Mouse (Mus musculus) testis, postnatal 10 days (tissue): ENCODE measurements at regions not wholly inside any gene's neighbourhood (a gene's known extent, or its start where the extent isn't known, plus 50 kb on each side); places are given as distances from the start of the nearest gene placed in this dataset.
A peak's percentile ranks its signal among the peaks of the same experiment; 100 is the strongest.

Experiments used
- DNase-seq: peaks from one replicate; pipeline ENCODE4 v3.0.0; 2021; ENCODE audit warnings: low spot score

- no peak for DNase-seq
Observed at GRCm38 (mm10) chr5:118353689-118354088, 108.7 kb downstream of the 2410131K14Rik start.

GRCm38 (mm10) chr5:118354127-118354526 is 109.1 kb downstream of the 2410131K14Rik start:
- no peak for DNase-seq

- DNase-seq = no peak
Observed at GRCm38 (mm10) chr5:118354871-118355270, 109.8 kb downstream of the 2410131K14Rik start.

DNA sequence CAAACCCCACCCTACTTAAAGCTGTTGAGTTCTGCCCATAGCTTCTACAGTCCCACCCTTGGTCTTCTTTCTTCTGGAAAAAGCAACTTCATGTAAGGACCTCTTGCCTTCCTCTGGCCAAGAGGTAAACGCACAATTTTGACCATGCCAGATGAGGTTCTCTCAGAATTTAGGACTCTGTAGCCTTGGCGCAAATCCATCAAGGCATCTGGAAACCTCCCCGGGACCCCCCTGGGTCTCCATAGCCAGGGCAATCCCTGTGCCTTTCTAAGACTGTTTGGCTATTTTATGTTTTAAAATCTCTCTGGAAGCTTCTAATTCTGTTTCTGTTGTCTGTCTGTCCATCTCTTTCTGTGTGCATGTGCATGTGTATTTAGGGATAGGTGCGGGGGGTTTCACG is 110.3 kb downstream of the 2410131K14Rik start:
- DNase-seq = no peak

DNA sequence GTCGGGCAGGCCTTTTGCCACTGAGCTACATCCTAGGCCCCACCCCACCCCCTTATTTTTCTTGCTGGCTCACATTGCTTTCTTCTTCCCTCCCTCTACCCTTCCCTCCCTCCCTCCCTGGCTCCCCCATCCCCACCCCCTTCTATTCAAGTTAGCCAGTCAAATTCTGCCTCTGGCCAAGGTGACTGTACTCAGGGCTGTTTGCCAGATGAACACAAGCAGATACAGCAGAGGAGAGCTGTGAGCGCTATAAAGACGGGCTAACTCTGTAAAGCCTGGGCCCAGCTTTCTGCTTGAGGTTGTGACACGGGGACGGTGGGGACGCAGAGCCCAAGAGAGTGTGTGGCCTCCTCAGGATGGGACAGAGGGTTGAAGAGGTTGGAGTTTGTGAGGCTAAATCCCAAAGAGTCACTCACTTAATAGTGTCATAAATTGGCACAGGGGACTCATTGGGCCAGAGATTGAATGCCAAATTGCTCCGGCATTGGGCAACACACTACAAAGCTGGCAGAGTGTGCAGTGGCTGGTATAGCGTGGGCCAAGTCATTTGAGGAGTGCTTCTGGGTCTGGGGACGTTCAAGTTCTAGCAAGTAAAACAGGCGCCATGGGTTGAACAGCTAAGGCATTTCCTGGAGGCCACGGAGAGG is 110.8 kb downstream of the 2410131K14Rik start:
- no peak for DNase-seq

DNA sequence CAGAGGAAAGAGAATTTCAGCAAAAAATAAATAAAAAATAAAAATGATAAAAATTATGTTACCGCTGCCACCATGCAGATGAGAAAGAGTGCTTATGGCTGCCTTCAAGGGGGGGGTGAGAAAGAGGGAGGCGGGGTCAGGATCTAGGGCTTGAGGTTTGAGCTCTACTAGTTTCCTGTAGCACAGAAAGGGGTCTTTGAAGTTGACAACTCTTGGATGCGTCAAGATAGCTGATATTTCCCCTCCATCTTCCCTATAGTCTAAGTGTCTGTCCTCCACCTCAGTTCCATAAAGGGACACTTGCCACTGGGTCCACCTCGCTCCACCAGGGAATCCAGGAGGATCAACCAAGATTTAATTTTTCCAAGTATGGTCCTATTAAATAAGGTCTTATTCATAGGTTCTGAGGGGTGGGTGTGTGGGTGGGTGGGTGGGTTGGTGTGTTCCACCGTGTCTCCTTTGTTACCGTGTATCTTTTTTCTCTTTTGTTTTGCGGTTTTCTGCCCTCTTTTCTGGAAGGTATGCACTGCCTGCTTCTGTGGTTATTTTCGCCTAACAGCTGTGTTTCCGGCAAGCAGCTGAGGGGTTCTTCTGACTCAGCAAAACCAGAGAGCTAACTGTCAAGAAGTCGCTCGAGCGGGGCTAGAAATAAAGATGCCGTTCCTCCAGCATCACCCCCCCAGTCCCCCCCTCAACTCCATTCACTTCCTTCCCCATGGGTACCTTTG is 114.8 kb downstream of the 2410131K14Rik start:
- DNase-seq = no peak

DNA sequence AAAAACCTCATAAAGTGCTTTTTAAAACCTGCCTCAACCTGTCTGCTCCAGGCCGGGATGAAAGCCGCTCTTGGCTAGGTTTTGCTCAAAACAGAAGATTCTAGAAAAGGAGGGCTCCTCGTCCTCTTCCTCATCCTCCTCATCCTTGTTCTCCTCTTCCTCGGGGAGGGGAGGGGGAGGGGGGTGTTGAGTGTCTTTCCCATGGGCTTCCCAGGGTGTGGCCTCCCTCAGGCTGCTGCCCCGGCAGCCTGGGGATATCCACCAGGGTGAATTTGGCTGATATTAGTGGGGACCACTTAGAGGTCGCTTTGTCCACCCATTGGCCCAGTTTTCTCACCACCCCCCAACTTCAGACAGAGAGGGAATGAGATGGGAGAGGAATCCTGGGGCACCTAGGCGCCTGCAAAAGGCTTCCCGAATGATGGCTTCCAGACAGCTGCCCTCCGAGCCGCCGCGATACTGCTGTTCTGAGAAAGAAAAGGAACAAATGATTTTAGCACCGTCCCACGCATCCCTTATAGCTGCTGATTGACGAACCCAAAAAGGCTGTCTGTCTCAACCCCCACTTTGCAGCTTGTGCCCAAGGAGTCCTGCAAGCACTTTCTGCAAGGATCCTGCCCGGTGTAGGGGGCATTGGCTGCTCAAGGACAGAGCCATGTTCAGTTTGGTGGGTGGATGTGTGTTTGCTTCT is 115.5 kb downstream of the 2410131K14Rik start:
- no peak for DNase-seq

DNA sequence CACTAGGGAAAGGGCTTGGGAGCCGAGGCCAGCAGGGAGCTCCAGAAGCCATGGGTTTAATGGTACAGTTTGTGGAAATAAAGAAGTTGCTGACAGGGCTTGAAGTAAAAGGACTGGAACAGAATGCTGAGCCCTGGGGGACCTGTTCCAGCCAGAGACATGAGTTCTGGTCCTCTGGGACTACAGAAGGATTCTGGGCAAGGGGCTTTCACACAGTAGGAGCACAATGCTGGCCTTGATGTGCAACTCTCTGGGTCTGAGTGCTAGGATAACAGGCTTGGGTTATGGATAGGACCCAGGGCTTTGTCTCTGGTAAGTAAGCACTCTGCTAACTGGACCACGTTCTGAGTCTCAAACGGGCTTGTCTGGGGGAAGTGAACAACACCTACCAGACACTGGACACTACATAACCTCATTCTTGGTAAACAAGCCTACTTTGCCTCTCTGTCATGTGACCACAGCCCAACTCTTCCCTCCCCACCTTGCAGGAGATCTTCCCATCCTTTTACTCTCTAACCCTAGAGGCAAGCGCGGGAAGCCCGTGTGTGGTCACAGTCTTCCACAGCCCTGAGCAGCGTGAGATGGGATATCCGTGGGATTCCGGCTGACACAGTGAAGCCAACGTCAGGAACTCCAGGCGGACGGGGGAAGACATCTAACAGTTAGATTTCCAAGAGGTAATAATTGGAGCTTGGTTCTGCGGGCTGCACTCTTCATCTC is 116.3 kb downstream of the 2410131K14Rik start:
- no peak for DNase-seq

- DNase-seq = no peak
Observed at GRCm38 (mm10) chr5:118361853-118362406, 116.9 kb downstream of the 2410131K14Rik start.

- DNase-seq = no peak
Observed at GRCm38 (mm10) chr5:118362738-118363137, 117.7 kb downstream of the 2410131K14Rik start.

DNA sequence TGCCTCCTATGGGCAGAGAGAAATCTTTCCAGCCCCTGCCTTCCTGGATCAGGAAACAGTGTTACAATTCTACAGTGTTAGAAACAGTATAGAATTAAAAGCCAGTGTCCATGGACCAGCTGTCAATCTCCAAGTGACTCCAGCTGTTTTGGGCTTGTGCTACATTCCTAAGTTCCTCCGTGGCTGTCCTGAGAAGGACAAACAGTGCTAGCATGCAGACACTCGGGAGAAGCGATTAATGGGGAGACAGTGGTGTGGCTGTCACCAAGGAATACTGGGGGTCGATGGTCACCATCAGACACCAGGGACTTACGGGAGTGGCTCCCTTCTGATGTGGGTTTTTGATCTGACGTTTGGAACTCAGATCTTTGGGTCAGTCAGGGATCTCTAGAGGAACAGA is 118.1 kb downstream of the 2410131K14Rik start:
- no peak for DNase-seq

DNA sequence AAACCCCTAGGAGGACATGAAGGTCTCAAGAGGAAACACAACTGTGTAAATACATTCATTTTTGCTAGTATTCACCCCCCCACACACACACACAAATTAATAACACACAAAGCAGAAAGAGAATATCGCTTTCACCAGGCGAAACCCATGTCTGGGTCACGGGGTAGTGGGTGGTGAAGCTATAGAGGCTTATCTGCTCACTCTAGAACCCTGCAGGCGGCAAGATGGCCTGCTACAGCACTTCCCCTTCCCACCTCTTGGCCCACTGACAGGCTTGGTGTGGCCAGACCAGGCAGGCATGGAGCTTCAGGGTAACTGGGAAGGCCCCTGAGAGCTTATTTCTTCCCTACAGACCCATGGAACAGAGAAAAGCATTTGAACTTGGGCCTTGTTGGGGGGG is 119.6 kb downstream of the 2410131K14Rik start:
- DNase-seq = no peak

- no peak for DNase-seq
Observed at GRCm38 (mm10) chr5:118365196-118365595, 120.2 kb downstream of the 2410131K14Rik start.

GRCm38 (mm10) chr5:118365651-118366050 is 120.6 kb downstream of the 2410131K14Rik start:
- DNase-seq = no peak

DNA sequence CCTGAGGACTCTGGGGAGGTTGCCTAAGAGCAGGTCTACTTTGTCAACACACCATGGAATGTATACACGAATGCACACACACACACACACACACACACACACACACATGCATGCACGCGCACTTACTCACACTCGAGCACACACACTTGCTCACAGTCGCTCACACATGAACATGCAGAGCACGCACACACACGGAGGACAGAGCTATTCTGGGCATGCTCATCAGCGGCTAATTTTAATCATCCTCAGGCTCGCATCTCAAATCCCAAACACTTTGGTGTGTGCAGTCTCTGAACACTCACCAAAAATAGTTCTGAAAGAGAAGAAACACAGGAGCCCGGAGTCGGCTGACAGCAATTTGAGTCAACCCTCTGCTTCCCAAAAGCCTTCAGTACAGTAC is 122.0 kb downstream of the 2410131K14Rik start:
- no peak for DNase-seq

DNA sequence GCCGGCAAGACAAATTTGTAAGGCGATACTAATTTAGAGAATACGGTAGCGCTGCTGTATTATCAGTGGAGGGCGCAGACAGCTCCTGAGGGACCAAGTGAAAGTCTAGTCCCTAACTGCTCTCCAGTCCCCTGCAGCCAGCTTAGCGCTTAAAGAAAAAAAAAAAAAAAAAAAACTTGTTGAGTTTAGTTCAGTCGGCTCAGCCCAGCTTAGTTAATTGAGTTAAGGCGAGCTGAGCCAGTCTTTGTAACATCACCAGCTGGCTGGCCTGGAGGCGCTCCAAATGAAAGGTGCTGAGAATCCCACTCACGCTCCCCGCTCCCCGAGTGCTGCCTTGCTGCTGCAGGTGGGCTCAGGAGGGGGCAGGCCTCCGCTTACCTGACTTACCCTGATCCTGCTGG is 128.6 kb downstream of the 2410131K14Rik start:
- DNase-seq = peak; percentile 53

GRCm38 (mm10) chr5:118374968-118375367 is 129.9 kb downstream of the 2410131K14Rik start:
- DNase-seq = no peak

GRCm38 (mm10) chr5:118375916-118376315 is 130.9 kb downstream of the 2410131K14Rik start:
- no peak for DNase-seq

GRCm38 (mm10) chr5:118376478-118376877 is 131.5 kb downstream of the 2410131K14Rik start:
- DNase-seq = no peak

DNA sequence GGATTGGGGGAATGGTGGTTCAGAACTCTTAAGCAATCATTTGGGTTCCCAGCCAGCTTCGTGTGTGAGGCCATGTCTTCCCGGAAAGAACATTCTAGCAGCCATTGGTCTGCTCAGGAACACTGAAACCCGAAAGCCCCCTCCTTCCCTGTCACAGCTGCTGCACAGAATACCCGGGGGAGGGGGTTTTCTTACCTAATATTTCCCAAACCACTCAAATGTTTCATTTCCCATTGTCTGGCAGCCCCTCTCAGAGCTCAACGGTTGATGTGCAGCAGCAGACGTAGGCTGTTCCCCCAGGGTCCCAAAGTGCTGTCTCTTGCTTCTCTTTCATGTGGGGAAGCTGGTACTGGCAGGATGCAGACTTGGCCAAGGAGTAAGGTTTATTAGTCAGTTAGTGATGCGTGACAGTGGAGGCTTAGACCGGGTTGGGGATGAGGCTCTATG is 132.4 kb downstream of the 2410131K14Rik start:
- DNase-seq = no peak

- DNase-seq = no peak
Observed at GRCm38 (mm10) chr5:118379245-118380051, 134.4 kb downstream of the 2410131K14Rik start.
